Mouse (Mus musculus) urinary bladder, postnatal 14 days (tissue): ENCODE data around the gene Spcs1.

Experiments used
- DNase-seq: peaks from one replicate; pipeline ENCODE4 v3.0.0; 2021; ENCODE audit warnings: low spot score

The Spcs1 gene

GRCm38 (mm10) chr14:31001307-31002205 lies at the start of gene Spcs1, which contains the start of gene Glt8d1:
TSS of gene Spcs1 (minus strand) at chr14:31001672.
TSS of gene Glt8d1 (plus strand) at chr14:31001400.
- peak; percentile 88 for DNase-seq

DNA sequence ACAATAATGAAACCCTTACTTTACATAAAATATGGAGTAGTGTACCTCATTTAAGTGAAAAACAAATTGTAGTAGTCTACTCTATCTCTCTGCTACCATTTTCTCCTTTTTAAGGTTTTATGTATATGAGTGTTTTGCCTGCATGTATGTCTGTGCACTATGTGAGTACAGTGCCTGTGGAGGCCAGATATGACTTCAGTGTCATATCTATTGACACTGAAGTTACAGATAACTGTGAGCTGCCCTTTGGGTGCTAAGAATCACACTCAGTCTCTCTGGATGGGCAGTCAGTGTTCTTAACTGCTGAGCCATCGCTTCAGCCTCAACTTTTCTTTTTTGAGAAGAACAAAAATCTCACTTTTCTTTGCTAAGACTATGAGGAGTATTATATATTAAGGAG lies 44.3 kb upstream of the Spcs1 start:
- no peak for DNase-seq

DNA sequence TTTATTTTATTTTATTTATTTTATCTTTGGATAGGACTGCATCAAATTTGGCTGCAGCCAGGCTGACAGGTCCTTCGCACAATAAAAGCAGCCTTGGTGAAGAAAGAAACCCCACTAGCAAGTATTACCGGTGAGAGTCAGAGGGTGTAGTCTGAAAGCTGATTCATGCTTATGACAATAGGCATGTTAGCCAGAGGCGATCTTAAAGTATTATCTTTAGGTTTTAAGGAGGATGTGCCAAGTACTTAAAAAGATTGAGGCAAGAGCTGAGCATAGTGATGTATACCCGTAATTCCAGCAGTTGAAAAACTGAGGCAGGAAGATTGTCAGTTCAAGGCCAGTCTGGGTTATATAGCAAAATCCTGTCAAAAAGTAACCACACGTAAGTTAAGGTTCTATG lies 43.8 kb upstream of the Spcs1 start:
- DNase-seq = no peak

DNA sequence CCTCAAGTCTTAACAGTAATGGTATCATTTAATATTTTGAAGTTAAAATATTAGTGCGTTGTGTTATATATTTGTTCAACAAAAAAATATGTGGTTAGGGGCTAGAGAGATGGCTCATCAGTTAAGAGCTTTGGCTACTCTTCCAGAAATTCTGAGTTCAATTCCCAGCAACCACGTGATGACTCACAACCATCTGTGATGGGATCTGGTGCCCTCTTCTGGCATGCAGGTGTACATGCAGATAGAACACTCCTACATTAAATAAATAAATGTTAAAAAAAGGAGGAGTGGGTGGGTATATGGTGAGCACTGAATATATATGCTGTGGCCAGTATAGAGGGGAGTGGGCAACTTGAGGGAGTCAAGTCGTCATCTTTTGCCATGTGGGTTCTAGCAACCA lies 24.3 kb upstream of the Spcs1 start:
- no peak for DNase-seq

- no peak for DNase-seq
Measured at GRCm38 (mm10) chr14:31022579-31022978, 21.1 kb upstream of the Spcs1 start.

- peak; percentile 78 for DNase-seq
Measured at GRCm38 (mm10) chr14:31019331-31020205, 18.1 kb upstream of the Spcs1 start.

GRCm38 (mm10) chr14:31018860-31019291 lies 17.4 kb upstream of the Spcs1 start, which contains the start of the genes Pbrm1 and Gnl3:
TSS of gene Pbrm1 (plus strand) at chr14:31019138.
TSS of gene Gnl3 (minus strand) at chr14:31019152.
- DNase-seq = peak; percentile 98

GRCm38 (mm10) chr14:31017854-31018253 lies 16.4 kb upstream of the Spcs1 start:
- no peak for DNase-seq

GRCm38 (mm10) chr14:31016063-31016462 lies 14.6 kb upstream of the Spcs1 start:
- DNase-seq = no peak

- no peak for DNase-seq
Measured at GRCm38 (mm10) chr14:31013928-31014327, 12.5 kb upstream of the Spcs1 start.

DNA sequence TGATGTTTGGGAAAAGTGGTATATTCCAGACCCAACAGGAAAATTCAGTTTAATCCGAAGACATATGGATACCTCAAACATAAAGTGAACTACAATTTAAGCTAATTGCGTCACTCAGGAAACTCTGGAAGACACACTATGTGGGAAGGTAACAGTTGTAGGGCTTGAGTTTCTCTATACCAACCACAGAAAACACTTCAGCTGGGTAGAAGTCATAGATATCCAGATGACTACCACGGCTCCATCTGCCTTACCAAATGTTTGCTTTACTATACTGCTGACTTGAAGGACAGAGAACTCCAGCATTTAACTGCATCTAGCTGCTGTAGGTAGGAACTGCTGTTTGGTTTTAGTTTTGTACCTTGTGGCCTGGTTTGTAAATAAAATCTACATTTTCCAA lies 10.1 kb upstream of the Spcs1 start:
- DNase-seq = no peak

- no peak for DNase-seq
Measured at GRCm38 (mm10) chr14:31006779-31007178, 5.3 kb upstream of the Spcs1 start.

GRCm38 (mm10) chr14:31004527-31004926 lies 3.1 kb upstream of the Spcs1 start:
- no peak for DNase-seq

GRCm38 (mm10) chr14:31000816-31001306 lies 611 bp downstream of the Spcs1 start:
- DNase-seq = no peak

- DNase-seq = no peak
Measured at GRCm38 (mm10) chr14:31000356-31000755, 1.1 kb downstream of the Spcs1 start.

GRCm38 (mm10) chr14:30996417-30996816 lies 5.1 kb downstream of the Spcs1 start:
- no peak for DNase-seq

- DNase-seq = no peak
Measured at GRCm38 (mm10) chr14:30976222-30976621, 25.2 kb downstream of the Spcs1 start.

DNA sequence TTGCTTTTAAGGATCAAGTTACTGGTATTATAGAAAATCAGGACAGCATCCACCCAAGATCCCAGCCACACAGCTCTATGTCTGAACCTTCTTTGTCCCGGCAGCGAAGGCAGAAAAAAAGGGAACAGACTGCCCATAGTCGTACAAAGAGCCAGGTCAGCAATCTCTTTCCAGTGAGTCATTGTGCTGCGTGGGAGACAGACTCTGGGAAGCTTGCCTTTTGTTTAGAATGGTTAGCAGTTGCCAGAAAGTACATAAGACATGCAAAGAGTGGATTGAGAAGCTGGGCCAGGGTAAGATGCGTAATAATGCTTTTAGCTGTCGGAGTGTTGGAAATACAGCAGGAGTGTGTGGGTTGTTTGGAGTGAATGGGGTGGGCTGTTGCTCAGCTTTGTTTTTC lies 27.3 kb downstream of the Spcs1 start:
- peak; percentile 38 for DNase-seq

DNA sequence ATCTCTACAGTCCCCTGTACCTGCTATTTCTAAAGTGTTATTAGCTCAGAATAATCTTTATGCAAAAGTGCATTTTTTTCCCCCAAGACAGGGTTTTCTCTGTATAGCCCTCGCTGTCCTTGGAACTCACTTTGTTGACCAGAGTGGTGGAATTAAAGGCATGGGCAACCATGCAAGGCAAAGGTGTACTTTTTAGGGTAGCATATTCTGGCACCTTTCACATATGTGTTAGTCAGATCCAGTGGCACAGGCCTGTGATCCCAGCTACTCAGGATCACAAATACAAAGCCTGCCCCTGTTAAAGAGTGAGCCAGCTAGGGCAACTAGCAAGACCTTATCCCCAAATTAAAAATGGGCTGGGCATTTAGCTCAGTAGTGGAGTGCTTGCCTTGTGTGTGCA lies 41.1 kb downstream of the Spcs1 start:
- no peak for DNase-seq

GRCm38 (mm10) chr14:30959031-30959430 lies 42.4 kb downstream of the Spcs1 start:
- DNase-seq = no peak

DNA sequence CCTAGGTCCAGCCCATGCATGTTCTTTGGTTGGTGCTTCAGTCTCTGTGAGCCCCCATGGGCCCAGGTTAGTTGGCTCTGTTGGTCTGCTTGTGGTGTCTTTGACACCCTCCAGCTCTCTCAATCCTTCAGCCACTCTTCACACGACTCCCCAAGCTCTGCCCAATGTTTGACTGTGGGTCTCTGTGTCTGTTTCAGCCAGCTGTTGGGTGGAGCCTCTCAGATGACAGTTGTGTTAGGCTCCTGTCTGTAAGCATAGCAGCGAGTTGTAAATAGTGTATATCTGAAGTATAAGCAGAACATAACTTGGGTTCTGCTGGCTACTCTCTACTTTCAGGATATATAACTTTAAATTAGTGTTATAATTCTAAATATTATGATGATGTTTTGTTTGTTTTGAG lies 43.0 kb downstream of the Spcs1 start:
- no peak for DNase-seq

- DNase-seq = peak; percentile 95
Measured at GRCm38 (mm10) chr14:30951154-30951825, 50.2 kb downstream of the Spcs1 start, which contains the start of gene Nek4. TSS of gene Nek4 (plus strand) at chr14:30951377.
